Mouse (Mus musculus): Measurements from ENCODE around the gene A4gnt.

DNA sequence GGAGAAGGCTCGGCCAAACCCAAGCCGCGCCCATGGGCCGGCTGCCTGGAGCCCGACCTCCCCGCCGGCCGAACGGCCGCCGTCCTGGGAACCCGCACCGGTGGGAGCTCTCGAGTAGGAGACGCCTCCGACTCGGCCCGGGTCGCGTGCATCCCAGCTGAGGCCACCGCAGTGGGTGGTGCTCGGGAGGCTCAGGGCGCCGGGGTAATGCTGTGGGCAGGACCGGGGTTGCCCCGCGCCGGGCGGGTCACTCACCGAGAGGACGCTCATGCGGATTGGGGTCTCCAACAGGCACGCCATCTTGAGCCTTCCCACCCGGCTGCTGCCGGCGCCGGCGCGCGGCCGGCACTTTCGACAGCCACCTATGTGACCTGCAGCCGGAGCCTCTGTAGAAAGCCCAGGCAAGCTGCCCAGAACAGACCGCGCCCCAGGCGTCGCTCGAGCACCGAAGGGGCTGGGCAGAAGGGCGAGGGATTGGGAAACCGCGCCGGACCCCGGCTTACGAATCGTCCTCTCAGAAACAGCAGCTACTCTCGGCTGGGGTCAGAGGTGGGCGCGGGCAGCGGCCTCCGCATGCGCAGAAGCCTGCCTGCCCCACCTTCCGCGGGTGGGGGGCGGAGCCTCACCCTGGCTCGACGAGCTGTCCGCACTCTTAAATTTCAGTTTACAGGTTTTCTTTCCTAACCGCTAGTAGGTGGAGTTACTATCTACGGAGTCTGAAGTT is 43.8 kb upstream of the A4gnt start, which contains the start of gene Armc8:
- TF ChIP-seq POLR2A (IDR thresholded peaks at IDR 0.05; ENCODE audit: borderline replicate concordance, low read depth, low read length), result no peak
- no peak for TF ChIP-seq CTCF (IDR thresholded peaks at IDR 0.05; ENCODE audit: low read depth, low read length)
